Mouse (Mus musculus): ENCODE measurements around the gene Krtap5-5. TPM values are rescaled to one million over a fixed set of nuclear protein-coding genes. Genes with fewer than 3 reads are reported as not detected.
"Not testable (repeated sequence)": the region's sequence is repeated elsewhere in the genome, so short reads cannot be mapped to it uniquely, and the experiment has no call there.

The Krtap5-5 gene
- polyA plus RNA-seq, 1 experiment: 0.17 TPM

DNA sequence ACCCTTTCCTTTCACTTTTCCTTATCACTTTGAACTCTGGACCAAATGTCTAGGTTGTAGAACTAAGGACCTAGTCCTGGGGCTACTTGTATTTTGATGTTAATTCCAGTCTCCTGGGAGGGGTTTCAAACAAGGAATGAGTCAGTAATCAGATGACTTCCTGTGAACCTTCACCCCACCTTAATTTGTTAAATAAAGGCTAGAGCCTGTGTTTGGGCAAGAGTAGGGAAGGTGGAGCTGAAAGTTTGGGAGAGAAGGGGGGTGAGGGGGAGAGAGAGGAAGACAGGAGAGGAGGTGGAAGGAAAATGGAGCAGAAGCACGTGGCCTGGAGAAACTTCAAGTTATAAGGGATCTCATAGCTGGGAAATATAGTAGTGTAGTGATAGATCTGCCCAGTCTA is 1.8 kb upstream of the Krtap5-5 start:
- no peaks in the 10 kb centered on the region for H3K27me3 ChIP-seq (ENCODE audit: control insufficient read depth, insufficient read depth, low read length)
- H3K4me3 ChIP-seq (ENCODE audit: control insufficient read depth, low read depth, low read length): no peak overlapping the region
- H3K4me1 ChIP-seq (ENCODE audit: control insufficient read depth, insufficient read depth, low read length): no peaks in the 10 kb centered on the region
- no peak overlapping the region for H3K27ac ChIP-seq (ENCODE audit: control insufficient read depth, insufficient read depth, low read depth, low read length)
- H3K36me3 ChIP-seq (ENCODE audit: control insufficient read depth, insufficient read depth, low read length): no peaks in the 10 kb centered on the region
- TF ChIP-seq POLR2A (IDR thresholded peaks at IDR 0.05; ENCODE audit: control insufficient read depth, low read depth, low read length): no peak
- TF ChIP-seq CTCF (IDR thresholded peaks at IDR 0.05; ENCODE audit: control insufficient read depth, insufficient read depth, insufficient replicate concordance, low read depth, low read length): no peak

- Histone ChIP-seq H3K27ac (ENCODE audit: control insufficient read depth, insufficient read depth, low read depth, low read length) (no peak overlapping the region), H3K4me3 (ENCODE audit: control insufficient read depth, low read depth, low read length) (no peak overlapping the region), H3K36me3 (ENCODE audit: control insufficient read depth, insufficient read depth, low read length) (no peaks in the 10 kb centered on the region), H3K27me3 (ENCODE audit: control insufficient read depth, insufficient read depth, low read length) (no peaks in the 10 kb centered on the region), H3K4me1 (ENCODE audit: control insufficient read depth, insufficient read depth, low read length) (no peaks in the 10 kb centered on the region)
- no peak for TF ChIP-seq POLR2A (IDR thresholded peaks at IDR 0.05; ENCODE audit: control insufficient read depth, low read depth, low read length)
- no peak for TF ChIP-seq CTCF (IDR thresholded peaks at IDR 0.05; ENCODE audit: control insufficient read depth, insufficient read depth, insufficient replicate concordance, low read depth, low read length)
Observed at GRCm38 (mm10) chr7:142224518-142224917, 5.3 kb downstream of the Krtap5-5 start.

DNA sequence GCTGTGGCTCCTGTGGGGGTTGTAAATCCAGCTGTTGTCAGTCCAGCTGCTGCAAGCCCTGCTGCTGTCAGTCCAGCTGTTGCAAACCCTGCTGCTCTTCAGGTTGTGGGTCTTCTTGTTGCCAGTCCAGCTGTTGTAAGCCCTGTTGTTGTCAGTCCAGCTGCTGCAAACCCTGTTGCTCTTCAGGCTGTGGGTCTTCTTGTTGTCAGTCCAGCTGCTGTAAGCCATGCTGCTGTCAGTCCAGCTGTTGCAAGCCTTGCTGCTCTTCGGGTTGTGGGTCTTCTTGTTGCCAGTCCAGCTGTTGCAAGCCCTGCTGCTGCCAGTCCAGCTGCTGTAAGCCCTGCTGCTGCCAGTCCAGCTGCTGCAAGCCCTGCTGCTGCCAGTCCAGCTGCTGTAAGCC is 17.6 kb downstream of the Krtap5-5 start:
- not testable (repeated sequence) for H3K36me3 ChIP-seq (ENCODE audit: control insufficient read depth, insufficient read depth, low read length); H3K4me1 ChIP-seq (ENCODE audit: control insufficient read depth, insufficient read depth, low read length); H3K27ac ChIP-seq (ENCODE audit: control insufficient read depth, insufficient read depth, low read depth, low read length); H3K4me3 ChIP-seq (ENCODE audit: control insufficient read depth, low read depth, low read length); H3K27me3 ChIP-seq (ENCODE audit: control insufficient read depth, insufficient read depth, low read length)

GRCm38 (mm10) chr7:142211559-142211958 is 18.2 kb downstream of the Krtap5-5 start, which contains the start of gene Gm7579:
Gene Gm7579 (plus strand): TSS chr7:142211859.
- Histone ChIP-seq H3K4me3 (ENCODE audit: control insufficient read depth, low read depth, low read length) (no peak within 1 kb of the TSS), H3K36me3 (ENCODE audit: control insufficient read depth, insufficient read depth, low read length) (no peaks in the 10 kb centered on the region), H3K27me3 (ENCODE audit: control insufficient read depth, insufficient read depth, low read length) (no peaks in the 10 kb centered on the region), H3K4me1 (ENCODE audit: control insufficient read depth, insufficient read depth, low read length) (no peaks in the 10 kb centered on the region), H3K27ac (ENCODE audit: control insufficient read depth, insufficient read depth, low read depth, low read length) (no peak within 1 kb of the TSS)
- TF ChIP-seq CTCF (IDR thresholded peaks at IDR 0.05; ENCODE audit: control insufficient read depth, insufficient read depth, insufficient replicate concordance, low read depth, low read length) (no peak), POLR2A (IDR thresholded peaks at IDR 0.05; ENCODE audit: control insufficient read depth, low read depth, low read length) (no peak)

DNA sequence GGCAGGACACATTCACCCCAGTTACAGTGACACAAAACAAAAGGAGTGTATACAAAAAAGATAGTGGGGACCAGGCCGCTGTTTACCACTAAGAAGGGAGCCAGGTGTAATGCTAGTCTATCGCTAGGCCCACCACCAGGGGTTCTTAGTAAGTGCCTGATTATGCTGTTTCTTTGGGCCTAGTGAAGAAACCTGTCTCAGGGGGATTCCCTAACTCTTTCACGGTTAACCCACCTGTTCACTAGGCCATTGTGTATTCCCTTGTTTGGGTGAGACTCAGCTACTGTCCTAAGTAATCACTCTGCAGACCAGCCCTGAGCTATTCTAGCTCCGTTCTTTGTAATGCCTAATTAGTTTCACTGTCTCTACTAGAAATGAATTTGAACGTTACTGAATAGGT is 22.9 kb downstream of the Krtap5-5 start:
- not testable (repeated sequence) for H3K27ac ChIP-seq (ENCODE audit: control insufficient read depth, insufficient read depth, low read depth, low read length); H3K27me3 ChIP-seq (ENCODE audit: control insufficient read depth, insufficient read depth, low read length); H3K4me1 ChIP-seq (ENCODE audit: control insufficient read depth, insufficient read depth, low read length); H3K4me3 ChIP-seq (ENCODE audit: control insufficient read depth, low read depth, low read length); H3K36me3 ChIP-seq (ENCODE audit: control insufficient read depth, insufficient read depth, low read length)

- Histone ChIP-seq H3K27ac (ENCODE audit: control insufficient read depth, insufficient read depth, low read depth, low read length) (no peak overlapping the region), H3K27me3 (ENCODE audit: control insufficient read depth, insufficient read depth, low read length) (no peaks in the 10 kb centered on the region), H3K4me1 (ENCODE audit: control insufficient read depth, insufficient read depth, low read length) (no peaks in the 10 kb centered on the region), H3K36me3 (ENCODE audit: control insufficient read depth, insufficient read depth, low read length) (no peaks in the 10 kb centered on the region), H3K4me3 (ENCODE audit: control insufficient read depth, low read depth, low read length) (no peak overlapping the region)
- TF ChIP-seq POLR2A (IDR thresholded peaks at IDR 0.05; ENCODE audit: control insufficient read depth, low read depth, low read length) (no peak), CTCF (IDR thresholded peaks at IDR 0.05; ENCODE audit: control insufficient read depth, insufficient read depth, insufficient replicate concordance, low read depth, low read length) (no peak)
Observed at GRCm38 (mm10) chr7:142205488-142205887, 24.3 kb downstream of the Krtap5-5 start.

DNA sequence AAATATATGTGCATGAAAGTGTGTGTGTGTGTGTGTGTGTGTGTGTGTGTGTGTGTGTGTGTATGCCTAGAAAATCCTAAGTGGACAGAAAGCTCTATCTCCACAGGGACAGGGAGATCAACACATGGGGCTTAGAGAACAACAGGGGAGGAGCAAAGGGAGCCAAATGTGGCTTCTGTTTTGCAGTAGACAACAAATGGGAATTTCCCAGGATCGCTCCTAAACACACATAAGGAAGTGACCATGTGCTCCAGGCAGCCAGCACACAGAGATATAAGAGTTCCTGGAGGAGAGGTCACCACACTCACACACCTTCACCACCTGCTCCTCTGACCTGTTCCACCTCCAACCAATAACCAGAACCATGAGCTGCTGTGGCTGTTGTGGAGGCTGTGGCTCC is 28.7 kb downstream of the Krtap5-5 start, which contains the start of gene Krtap5-3:
Krtap5-3 (plus strand) TSS at position 301 of the 400 bp plus-strand sequence.
- Histone ChIP-seq H3K27ac (ENCODE audit: control insufficient read depth, insufficient read depth, low read depth, low read length) (no peak within 1 kb of the TSS), H3K27me3 (ENCODE audit: control insufficient read depth, insufficient read depth, low read length) (no peaks in the 10 kb centered on the region), H3K36me3 (ENCODE audit: control insufficient read depth, insufficient read depth, low read length) (no peaks in the 10 kb centered on the region), H3K4me1 (ENCODE audit: control insufficient read depth, insufficient read depth, low read length) (no peaks in the 10 kb centered on the region), H3K4me3 (ENCODE audit: control insufficient read depth, low read depth, low read length) (no peak within 1 kb of the TSS)
- TF ChIP-seq POLR2A (IDR thresholded peaks at IDR 0.05; ENCODE audit: control insufficient read depth, low read depth, low read length) (no peak), CTCF (IDR thresholded peaks at IDR 0.05; ENCODE audit: control insufficient read depth, insufficient read depth, insufficient replicate concordance, low read depth, low read length) (no peak)

- TF ChIP-seq CTCF (IDR thresholded peaks at IDR 0.05; ENCODE audit: control insufficient read depth, insufficient read depth, insufficient replicate concordance, low read depth, low read length) (no peak), POLR2A (IDR thresholded peaks at IDR 0.05; ENCODE audit: control insufficient read depth, low read depth, low read length) (no peak)
- H3K4me1 ChIP-seq (ENCODE audit: control insufficient read depth, insufficient read depth, low read length): no peaks in the 10 kb centered on the region
- H3K27ac ChIP-seq (ENCODE audit: control insufficient read depth, insufficient read depth, low read depth, low read length): no peak overlapping the region
- H3K27me3 ChIP-seq (ENCODE audit: control insufficient read depth, insufficient read depth, low read length): no peaks in the 10 kb centered on the region
- H3K36me3 ChIP-seq (ENCODE audit: control insufficient read depth, insufficient read depth, low read length): no peaks in the 10 kb centered on the region
- no peak overlapping the region for H3K4me3 ChIP-seq (ENCODE audit: control insufficient read depth, low read depth, low read length)
Observed at GRCm38 (mm10) chr7:142198748-142199147, 31.0 kb downstream of the Krtap5-5 start.
